Mouse (Mus musculus): Measurements from ENCODE around the gene Grk6.
"Not testable (repeated sequence)": the region's sequence is repeated elsewhere in the genome, so short reads cannot be mapped to it uniquely, and the experiment has no call there.

Gene Grk6

DNA sequence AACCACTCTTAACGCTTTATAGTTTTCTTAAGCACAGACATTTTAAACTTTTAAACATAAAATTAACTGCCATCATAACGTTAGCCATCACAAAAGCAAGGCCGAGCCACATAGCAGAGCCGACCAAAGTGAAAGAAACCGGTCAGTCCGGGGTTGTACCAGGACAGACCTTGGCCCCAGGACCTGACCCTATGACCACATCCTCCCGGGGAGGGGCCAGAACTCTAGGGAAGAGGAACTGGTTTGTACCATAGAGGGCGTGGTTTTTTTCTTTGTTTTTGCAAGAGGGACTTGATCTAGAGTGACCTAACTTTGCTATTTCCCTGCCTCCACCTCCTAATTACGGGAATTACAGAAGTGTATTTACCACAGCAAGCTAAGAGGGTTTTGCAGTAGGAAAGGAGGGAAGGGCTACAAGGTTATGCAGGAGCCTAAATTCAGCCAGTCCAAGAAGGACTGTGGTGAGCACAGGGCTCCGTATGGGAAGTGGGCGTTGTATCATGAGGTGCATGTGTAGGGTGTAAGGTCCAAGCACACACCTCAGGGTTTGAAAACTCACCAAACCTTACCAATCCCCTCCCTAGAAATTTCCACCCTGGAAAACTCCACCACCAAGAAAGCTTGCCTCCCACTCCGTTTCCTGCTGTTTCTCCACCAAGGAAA, 15.5 kb upstream of the Grk6 start:
- peak; percentile 67 for DNase-seq

DNA sequence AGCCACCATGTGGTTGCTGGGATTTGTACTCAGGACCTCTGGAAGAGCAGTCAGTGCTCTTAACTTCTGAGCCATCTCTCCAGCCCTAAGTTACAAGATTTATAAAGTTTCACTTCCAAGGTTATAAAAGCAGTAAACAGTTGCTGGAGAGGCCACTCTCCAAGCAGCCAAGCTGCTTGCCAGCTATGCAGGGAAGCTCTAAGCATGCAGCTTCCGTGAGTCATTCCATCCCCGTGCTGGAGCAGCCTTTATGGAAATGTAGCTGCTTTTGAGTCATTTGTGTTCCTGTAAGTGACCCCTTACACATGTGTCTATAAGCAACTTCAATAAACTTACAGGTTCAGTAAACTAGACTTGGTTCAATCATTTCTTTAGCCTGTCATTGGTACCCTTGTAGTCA, 14.3 kb upstream of the Grk6 start:
- DNase-seq, result no peak

DNA sequence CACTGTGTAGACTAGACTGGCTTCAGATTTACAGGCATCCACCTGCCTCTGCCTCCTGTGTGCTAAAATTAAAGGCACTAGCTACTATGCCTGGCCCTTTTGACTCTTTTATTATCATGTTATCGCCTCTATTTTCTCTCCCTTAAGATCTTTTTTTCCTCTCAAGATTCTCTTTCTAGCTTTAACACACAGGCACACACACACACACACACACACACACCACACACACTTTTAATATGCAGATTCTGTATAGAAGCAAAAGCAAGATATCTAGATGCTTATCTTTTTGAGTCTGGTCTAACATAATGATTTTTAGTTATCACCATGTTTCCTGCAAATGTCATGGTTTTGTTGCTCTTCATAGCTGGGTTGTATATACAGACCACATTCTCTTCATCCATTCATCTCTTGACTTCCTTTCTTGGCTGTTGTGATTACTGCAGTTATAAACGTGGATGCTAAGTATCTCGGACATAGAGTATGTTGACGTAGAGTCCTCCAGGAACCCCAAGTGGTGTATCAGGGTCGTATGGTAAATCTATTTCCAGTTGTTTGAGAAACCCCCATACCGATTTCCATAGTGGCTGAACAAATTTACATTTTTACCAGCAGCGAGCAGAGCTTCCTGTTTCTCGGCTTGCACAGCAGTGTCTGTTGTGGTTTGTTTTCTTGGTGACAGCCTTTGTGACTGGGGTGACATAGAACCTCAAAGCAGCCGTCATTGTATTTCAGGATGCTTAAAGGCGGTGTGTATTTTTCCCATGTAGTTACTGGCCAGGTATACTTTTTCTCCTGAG, 12.8 kb upstream of the Grk6 start:
- no peak for DNase-seq

DNA sequence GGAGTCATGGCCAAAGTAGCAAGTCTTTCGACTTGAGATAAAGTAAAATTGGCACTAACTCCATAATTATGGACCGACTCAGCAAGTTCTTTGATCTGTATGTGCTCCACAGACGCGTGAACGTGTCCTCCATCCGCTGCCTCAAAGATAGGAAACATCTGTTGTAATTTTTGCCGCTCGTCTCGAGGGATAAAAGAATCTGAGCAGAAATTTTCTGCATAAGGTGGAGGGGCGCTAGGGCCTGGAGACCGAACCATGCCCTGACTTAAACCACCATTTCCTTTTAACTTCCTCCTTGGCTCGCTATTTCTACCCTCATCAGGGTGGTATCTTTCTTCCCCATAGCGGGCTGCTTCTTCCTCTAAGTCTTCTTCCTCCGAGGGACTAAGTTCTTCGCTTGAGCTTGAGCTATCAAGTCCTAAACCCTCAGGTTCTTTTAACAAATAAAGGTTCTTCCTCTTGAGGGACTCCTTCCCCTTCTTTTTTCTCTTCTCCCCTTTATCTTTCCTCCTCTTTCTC, 7.7 kb upstream of the Grk6 start:
- DNase-seq, result not testable (repeated sequence)

- no peak for DNase-seq
These were observed 1.0 kb upstream of the Grk6 start for GRCm38 (mm10) chr13:55443799-55444285.

DNA sequence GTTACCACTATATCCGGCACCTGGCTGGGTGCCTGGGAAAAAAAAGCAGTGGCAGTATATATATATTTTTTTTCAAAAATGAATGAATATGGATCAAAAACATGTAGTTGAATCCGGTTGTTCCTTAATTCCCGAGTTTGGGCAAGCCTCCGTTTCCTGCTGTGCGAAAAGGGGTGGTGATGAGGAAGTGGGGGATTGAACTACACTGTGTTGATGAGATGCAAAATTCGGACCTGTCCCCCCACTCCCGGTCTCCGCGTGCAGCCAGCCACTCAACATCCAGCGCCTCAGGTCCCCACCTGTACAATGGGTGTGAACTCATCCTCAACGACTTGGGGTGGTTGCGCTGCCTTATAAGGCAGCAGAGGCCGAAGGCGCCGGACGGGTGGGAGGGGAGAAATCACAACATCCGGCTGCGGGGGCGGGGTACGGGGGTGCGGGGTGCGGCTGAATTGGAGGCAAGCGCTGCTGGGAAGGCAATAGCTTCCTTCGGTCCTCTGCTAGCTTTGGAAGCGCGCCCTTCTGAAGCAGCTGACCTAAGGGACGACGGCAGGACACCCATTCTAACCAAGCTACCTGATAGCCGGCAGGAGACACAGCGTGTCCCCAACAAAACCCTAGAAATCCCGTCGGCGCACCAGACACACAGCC, 461 bp upstream of the Grk6 start:
- no peak for DNase-seq

GRCm38 (mm10) chr13:55445361-55446091, 654 bp downstream of the Grk6 start:
- DNase-seq, result no peak

DNA sequence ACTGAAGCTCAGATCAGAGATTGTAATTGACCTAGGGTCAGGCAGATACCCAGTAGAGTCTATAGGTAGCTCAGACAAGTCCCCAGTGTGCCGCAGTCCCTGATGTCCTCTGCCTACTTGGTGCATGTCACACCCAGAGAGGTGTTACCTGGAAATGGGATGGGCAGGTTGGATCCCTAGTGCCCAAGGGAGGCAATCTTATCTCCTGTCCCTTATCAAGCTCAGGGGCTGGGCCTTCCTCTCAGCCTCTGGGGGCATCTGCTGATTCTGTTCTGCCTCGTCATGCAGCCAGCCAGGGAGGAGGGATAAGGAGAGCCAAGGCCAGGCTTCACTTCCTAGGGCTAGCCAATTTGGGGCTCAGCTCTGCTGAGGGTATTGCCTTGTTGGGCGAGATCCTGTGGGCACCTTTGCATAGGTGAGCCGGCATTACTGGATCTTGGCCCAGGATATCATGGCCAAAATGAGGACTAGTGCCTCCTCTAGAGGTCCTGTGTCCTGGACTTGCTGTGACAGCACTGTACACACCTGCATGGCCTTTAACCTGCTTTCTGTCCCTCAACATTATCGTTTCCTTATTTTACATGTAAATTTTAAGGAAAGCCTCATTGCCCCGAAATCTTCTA, 1.7 kb downstream of the Grk6 start:
- no peak for DNase-seq

- no peak for DNase-seq
These were observed 2.7 kb downstream of the Grk6 start for GRCm38 (mm10) chr13:55447543-55447943.

- DNase-seq, result no peak
These were observed 3.3 kb downstream of the Grk6 start for GRCm38 (mm10) chr13:55448131-55448530.

DNA sequence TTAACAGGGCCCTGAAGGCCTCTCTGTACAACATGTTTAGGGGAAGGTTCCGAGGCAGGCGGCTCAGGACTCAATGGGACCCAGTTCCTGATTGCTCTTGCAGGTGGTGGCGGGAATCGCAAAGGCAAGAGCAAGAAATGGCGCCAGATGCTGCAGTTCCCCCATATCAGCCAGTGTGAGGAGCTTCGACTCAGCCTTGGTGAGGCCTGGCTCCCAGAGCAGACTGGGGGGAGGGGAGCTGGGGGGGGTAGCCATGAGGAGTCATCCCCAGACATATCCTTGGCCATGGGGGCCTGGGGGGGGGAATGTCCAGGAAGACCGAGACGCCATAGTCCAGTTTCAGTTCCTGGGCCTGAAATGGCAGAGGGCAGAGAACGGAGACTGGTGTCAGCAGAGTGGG, 4.3 kb downstream of the Grk6 start:
- no peak for DNase-seq

DNA sequence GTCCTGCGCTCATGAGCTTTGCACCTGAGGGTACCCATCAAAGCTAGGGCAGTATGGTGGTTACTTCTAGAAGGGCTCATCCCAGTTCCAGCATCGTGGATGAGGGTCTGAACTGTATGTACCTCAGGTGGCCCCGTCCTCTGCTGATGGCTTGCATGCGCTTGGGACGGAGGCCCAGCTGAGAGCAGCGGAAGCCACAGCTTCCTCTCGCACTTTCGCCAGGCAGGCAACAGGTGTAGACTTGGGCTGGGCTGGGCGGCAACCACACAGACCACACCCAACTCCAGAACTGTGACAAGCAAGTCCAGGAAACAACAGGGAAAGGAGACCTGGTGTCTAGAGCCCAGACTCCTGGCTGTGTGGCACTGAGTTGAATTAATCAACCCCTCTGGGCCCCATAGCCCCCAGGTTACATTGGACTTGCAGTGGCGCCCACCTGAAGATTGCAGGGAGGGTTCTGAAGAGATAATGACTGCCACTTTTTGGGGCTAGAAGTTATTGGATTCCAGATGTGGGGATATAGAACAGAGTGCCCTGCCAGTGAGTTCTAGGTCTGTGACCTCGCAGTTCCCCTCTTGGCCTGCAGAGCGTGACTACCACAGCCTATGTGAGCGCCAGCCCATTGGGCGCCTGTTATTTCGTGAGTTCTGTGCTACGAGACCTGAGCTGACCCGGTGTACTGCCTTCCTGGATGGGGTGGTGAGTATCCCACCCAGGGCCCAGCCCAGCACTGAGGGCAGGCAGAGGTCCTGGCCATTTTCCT, 5.0 kb downstream of the Grk6 start:
- no peak for DNase-seq

- peak; percentile 40 for DNase-seq
These were observed 5.7 kb downstream of the Grk6 start for GRCm38 (mm10) chr13:55450511-55450980.

DNA sequence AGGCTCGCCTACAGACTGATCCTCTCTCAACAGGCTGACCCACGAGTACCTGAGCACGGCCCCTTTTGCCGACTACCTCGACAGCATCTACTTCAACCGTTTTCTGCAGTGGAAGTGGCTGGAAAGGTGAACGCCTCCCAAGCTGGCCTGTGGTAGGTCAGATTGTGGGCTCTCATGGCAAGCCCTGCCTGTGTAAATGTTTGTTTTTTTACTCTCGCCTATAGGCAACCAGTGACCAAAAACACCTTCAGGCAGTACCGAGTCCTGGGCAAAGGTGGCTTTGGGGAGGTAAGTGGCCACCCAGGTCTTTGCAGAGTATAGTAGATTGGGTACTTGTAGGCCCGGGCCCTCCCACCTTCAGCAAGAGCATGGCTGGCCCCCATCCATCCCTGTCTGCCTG, 6.4 kb downstream of the Grk6 start:
- no peak for DNase-seq

- peak; percentile 39 for DNase-seq
These were observed 7.1 kb downstream of the Grk6 start for GRCm38 (mm10) chr13:55451785-55452549.

- DNase-seq, result no peak
These were observed 18.1 kb downstream of the Grk6 start for GRCm38 (mm10) chr13:55462965-55463364.

DNA sequence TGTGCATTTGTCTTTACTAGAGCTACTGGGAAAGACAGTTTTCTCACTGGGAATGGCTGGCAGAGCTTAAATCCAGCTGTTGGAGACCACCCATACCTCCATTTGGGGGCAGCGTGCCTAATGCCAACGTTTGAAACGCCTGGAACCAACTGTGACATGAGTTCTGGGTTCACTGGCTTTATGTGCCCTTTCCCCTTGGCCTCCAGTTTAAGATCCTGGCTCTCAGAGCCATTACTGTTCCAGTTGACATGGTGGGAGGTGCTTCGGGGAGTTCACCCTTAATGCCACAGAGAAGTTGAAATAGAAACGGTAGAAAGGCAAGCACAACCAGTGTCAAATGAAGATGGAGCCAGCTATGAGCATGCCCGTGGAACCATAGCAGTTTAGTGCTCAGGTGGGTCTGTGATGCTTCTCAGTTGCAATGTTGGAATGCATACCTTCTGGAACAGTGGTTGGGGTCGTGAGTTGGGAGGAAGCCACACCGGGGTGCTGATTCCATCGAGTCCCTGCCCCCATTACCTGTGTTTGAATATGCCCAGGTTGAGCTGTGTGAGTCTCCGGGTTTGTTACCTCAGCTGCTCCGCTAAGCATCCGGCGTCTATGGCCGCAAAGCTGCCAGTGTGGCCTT, 18.6 kb downstream of the Grk6 start:
- DNase-seq, result no peak

GRCm38 (mm10) chr13:55464027-55464884, 19.4 kb downstream of the Grk6 start, which contains the start of gene Prr7:
Prr7 (plus strand) TSS chr13:55464267.
- no peak for DNase-seq

DNA sequence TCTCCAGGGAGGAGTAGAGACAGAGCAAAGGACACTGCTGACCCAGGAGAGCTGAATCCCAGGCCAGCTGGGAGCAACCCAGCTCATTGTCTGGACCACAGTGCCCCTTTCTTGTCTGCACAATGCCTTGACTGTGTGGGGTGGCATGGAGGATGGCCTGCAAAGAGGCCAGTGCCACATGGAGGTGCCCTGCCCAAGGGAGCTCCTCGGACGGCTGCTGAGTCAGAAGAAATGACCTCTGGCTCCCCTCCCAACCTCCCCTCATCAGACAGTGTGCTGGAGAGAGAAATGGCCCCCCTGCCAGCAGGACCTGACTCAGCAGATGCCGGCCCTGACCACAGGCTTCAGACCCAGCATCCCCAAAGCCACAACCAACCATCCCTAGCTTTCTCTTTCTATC, 20.3 kb downstream of the Grk6 start:
- DNase-seq, result no peak

All from kidney, adult 18-20 months (tissue).